Mouse (Mus musculus) 3134 (cell line): ENCODE data around the gene Ccdc150.
A peak's percentile ranks its signal among the peaks of the same experiment; 100 is the strongest.

ENCODE experiments used
- DNase-seq: peaks from one replicate; pipeline ENCODE4 v3.0.0-alpha.2; 2011; ENCODE audit warnings: low spot score; ENCODE audit not compliant: insufficient read length; ENCODE audit errors: extremely low read depth

Gene Ccdc150

DNA sequence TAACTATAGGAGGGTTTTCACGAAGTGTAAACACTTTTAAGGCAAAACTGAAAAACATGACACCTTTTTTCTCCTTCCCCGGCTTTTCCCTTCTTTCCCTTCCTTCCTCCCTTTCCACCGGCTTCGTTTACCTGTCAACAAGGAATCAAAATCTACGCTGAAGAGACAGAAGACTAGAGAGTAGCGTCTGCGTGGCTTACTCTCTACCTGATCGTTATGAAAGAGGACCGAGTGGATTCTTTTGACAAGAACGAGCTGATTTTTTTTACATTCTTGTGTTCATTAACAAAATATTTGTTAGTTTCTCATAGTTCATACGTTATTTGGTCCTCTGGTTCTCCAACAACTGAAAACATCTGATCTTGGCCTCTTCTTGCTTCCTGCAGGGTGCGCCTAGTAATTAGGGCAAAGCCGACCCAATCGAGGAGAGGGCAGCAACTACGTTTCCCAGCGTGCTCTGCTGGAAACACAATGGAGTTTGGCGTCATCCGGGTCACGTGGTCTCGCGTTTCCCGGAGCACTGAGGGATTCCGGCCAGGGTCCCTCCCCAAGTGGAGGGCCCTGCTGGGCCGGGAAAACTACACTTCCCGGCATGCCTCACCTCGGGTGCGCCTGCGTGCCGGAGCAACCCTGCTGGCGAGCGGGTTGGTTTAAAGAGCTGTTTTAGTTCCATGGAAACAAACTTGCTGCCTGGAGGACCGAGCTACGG, at the start of gene Ccdc150:
Ccdc150 (plus strand) TSS at position 526 of the 709 bp plus-strand sequence.
- peak; percentile 31 for DNase-seq

DNA sequence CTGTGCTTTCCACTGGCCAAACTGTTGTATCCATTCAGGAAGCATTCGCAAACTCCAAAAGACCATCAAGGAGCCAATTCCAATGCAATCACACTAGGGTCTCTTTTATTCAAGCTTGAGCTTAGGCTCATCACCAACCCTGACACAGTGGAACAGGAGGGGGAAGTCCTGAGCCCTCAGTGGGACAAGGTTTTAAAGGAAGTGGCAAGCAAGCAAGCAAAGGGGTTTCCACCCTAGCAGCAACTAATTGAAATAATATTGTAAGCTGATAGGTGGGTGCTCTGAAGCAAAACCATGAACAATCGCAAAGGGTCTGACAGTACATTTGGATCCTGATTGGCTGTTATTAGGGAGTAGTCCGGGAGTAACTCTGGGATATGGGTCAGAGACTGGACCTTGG, 30.2 kb upstream of the Ccdc150 start:
- no peak for DNase-seq

DNA sequence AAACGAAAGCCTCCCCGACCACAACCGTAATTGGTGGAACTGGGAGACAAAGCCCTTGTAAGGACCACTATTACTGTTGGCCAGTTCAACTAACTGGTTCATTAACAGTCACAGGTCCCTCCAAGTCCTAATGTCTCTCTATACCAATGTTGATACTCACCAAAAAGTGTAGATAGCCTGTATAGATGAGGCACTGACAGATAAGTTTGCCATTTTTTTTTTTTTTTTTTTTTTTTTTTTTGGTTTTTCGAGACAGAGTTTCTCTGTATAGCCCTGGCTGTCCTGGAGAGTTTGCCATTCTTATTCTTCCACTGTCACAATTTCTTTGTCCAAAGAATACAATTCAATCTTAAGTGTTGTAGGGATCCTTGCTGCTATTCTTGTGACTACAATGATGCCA, 7.8 kb upstream of the Ccdc150 start:
- no peak for DNase-seq

DNA sequence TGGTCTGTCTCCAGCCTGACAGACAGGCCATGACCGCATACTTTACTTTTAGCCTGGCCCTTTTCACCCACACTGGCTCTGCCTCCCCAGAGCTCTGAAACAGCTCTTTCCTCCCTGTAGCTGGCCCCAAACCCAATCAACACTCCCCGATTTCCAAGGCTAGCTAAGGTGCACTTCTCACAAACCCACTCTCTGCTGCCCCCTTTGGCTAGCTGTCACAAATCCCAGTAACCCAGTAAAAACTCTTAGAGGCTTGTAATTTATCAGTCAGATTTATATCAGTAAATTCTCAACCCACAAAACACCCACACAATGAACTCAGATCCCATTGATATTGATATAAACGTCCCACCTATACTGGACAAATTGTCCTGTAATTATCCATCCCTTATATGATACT, 25.1 kb downstream of the Ccdc150 start:
- DNase-seq: no peak

DNA sequence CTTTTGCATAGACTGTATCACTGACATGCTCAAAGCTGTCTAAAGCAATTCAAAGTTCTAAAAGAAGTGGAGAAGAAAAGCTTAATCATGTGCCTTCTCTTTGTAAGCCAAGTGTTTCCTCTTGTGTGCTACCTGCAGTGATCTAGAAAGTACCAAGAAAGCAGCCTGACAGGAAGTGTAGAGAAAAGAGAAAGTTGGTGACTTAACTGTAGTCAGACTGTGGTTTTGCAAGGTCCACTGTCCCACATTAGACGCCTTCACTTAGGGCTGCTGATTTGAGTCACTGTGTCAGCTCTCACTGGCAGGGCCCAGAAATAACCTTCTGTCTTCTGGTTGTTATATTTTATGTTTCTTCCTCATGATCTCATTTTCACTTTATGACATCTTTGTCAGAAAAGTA, 29.1 kb downstream of the Ccdc150 start:
- DNase-seq: no peak

DNA sequence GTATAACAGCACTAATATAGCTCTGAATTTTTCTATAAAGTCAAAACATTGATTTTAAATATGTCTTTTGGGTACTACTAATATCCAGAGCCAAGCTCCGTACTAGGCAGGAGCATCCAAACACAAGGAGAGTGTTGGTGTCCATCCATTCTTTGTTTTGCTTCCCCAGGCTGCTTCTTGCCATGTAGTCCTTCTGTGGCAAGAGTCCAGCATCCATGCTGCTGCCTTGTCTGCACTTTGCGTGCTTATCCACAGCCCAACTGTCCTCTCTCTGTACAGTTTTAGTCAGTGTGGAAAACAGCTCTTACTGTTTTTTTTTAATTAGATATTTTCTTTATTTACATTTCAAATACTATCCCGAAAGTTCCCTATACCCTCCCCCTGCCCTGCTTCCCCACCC, 30.2 kb downstream of the Ccdc150 start:
- no peak for DNase-seq

DNA sequence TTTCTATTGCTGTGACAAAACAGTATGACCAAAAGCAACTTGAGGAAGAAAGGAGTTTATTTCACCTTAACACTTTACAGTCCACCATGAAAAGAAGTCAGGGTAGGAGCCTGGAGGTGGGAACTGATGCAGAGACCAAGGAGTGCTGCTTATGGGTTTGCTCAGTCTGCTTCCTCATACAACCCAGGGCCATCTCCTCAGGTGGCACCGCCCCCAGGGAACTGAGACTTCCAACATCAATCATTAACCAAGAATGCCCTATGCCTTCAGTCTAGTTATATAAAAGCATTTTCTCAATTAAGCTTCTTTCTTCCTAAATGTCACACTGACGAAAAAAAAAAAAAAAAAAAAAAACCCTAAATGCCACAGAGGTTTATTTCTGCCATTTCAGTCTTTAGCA, 55.9 kb downstream of the Ccdc150 start:
- no peak for DNase-seq

DNA sequence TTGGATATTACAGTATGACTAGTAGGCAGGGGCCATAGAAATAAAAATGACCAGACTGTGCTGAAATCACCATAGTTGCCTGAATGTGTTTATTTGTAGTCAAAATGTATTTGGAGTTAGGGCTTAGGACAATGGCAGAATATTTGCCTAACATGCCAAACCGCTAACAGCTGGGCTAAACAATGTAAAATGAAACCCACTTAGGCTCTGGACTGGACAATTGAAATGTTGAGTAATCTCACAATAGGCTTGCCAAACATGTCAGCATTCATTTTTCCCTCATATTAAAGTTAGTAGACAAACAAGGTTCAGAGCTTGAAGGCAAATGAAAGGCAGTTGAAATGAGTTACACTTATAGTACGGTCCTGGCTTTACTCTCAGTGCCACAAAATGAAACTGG, 76.2 kb downstream of the Ccdc150 start:
- no peak for DNase-seq

DNA sequence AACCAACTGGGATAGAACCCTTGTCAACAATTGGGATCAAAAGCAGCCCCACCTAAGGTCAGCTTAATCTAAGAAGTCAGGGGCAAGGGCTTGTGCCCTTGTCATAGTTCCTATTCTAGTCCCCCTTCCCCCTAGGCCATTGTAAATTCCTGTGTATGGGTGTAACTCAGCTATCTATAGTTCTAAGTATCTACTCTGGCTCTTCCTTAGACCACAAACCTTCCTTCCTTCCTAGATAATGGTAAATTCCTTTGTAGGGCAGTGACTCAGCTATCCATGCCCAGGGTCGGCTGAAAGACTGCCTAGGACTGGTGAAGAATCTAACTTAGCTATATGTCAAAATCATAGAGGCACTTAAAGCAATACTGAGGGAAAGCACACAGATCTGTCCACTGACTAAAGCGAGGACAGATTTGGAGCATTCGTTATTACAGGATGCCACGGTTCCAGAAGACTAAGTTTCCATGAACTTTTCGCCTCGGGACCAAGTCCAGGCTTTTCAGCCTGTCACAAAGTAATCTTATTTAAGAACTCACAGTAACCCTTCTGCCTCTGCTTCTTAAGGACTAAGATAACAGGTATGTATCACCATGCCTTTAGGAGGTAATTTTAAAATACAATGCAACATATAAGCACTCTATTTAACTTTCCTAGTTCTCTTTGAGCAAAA, 77.5 kb downstream of the Ccdc150 start:
- no peak for DNase-seq

DNA sequence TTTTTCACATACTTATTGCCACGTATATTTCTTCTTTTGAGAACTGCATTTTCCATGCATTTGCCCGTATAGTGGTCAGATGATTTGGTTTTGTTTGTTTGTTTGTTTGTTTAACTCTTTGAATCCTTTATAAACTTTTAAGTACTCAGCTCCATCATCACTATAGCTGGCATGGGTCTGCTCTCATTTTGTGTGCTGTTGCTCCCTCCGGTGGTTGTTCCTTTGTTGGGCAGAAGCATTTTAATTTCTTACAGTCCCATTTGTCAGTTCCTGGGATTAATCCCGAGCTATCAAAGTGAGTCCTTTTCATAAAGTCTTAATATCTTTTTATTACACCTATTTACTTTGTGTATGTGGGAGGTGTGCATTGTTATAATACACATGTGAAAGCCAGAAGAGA, 82.5 kb downstream of the Ccdc150 start:
- no peak for DNase-seq

DNA sequence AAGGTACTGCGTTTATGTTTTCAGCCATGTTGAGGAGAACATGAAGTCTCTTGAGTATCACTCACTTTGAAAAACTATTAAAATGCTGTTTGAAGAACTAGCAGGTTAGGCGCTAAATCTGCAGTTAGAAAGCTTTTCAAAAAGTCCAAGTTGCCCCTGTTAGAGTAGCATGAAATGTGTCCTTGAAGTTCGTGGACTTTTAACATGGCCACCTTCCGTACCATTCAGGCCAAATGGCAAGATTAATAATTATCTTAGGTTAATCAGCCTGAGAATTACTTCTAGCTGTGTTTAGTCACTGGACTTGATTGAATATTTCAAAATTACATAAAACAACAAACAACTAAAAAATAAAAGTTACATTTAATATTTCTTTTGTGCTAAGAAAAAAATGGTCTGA, 104.3 kb downstream of the Ccdc150 start:
- no peak for DNase-seq

DNA sequence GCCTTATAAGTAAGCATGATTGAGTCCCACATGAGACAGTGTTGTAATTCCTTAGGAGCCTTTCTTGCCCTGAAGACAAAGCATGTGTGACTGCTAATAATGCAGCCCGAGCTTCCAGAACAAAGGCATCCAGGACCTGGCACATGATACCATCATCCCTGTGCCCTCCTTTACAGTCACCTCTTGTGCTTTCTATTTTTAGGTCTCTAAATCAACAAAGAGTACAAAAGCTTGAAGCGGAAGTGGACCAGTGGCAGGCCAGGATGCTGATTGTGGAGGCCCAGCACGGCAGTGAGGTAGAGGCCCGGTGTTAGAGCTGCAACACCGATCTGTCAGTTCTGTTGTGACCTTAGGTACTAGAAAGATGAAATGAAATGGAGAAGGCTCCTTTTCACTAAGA, 105.0 kb downstream of the Ccdc150 start:
- no peak for DNase-seq

DNA sequence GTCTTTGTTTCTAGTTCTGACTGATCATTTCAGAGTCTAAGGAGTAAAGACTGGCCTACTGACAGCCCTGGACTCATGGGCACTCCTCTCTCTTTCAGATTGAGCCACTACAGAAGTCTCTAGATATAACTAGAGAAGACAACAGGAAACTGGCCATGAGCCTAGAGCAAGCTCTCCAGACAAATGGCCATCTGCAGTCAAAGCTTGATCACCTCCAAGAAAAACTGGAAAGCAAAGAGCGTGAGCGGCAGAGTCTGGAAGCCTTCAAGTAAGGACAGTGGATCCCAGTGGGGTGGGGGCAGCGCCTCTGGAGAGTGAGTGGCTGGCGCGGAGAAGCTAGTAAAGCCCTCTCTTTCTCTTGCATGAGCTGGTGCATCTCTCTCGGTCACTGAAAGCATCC, 106.1 kb downstream of the Ccdc150 start:
- no peak for DNase-seq

DNA sequence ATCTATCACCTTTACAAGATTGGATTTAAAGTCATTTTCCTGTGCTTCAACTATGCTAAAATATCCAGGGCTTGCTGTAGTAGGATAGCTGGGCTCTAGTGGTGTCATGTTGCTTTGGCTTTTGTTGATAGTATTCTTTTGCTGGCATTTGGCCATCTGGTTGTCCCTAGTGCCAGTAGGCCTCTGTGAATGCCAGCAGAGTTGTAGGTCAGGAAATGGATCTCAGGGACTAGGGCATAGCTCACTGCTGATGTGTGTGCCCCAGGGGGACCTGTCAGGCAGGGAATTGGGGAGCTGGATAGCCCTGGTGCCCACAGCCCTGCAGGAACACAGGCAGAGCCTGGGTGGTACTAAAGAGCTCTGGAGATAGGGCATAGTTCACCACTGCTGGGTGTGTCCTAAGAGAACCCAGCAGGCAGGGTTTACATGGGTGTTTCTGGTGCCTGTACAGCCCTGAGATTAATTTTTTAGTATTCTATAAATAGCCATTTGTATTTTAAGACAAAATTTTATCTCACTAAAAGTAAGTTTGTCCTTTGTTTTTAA, 127.1 kb downstream of the Ccdc150 start:
- peak; percentile 13 for DNase-seq

DNA sequence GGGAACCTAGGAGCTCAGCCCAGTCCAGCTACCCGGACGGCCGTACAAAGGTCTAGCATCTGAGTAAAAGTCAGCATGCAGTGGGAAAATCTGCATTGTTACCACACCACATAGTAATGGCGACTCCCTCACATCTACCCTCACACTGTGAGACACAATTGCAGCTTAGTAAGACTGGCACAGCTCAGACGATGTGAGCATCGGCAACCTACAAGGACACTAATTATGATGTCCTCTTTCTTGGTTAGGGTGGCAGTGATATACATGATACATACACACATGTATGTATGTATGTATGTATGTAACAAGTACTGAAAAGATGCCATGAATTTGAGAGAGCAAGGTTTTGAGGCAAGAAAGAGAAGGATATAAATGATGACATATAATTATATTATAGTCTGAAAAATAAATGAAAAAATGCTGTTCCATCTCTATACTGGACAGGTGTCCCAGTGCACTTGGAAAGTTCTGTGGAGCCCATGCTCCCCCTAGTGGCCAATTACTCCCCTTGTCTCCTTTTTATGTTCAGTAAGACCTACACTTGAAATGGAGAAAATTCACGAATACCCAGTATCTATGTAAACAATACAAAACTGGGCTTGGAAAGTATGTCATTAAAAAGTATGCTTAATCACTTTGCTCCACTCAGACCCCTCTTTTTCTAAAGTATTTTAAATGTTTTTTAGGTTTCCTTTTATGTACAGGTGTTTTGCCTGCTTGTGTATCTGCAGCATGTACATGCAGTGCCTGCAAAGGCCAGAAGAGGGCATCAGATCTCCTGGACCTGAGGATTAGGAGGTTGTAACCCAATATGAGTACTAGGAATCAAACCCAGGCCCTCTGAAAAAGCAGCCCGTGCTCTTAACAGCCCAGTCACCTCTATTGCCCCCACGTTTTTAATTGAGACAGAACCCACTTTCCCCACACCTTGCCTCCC, 130.8 kb downstream of the Ccdc150 start:
- peak; percentile 20 for DNase-seq

DNA sequence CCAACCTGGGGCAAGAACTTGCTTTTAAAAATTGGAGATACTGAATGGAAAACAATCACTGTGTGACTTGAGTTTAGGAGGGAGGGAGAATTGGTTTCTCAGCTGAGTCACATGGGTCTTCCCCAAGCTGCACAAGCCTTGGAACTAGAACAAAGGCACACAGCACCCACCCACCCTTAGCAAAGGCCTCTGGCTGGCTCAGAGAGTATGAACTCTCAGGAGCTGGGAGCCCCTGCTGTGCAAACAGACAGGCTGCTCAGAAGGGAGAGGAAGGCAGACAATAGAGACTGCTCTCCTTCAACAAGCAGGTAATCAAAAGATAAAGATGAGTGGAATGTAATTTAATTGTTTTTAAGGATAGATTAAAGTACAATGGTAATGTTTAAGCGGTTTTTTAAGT, 133.7 kb downstream of the Ccdc150 start:
- no peak for DNase-seq

DNA sequence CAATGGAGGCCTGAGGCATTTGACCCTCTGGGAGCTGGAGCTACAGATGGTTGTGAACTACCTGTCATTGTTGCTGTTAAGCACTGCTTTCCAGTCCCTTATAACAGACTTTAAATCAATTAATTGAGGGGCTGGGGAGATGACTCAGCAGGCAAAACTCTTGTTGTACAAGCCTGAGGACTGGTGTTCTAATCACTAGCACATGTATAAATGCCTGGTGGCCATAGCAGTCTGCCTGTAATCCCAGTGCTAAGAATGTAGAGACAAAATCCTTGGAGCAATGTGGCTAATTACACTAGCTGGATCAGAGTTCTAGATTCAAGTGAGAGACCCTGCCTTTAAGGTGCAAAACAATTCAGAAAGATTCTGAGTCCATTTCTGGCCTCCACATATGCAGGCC, 152.3 kb downstream of the Ccdc150 start:
- DNase-seq: no peak
